Mouse (Mus musculus) ES-Bruce4 (cell line): ENCODE results near the gene Cfap70. TPM values are rescaled to one million over a fixed set of nuclear protein-coding genes. Genes with fewer than 3 reads are reported as not detected.

Source experiments
- H3K27ac ChIP-seq: 2 replicates; pipeline ENCODE4 v1.5.1; 2012; ENCODE audit warnings: low read length, inconsistent platforms; ENCODE audit not compliant: insufficient read depth
- H3K27me3 ChIP-seq: 2 replicates; pipeline ENCODE4 v1.6.1; 2012; ENCODE audit warnings: mild to moderate bottlenecking, low read length, inconsistent platforms; ENCODE audit not compliant: control insufficient read depth, poor library complexity, insufficient read depth, severe bottlenecking
- H3K36me3 ChIP-seq: 2 replicates; pipeline ENCODE4 v1.6.1; 2012; ENCODE audit warnings: inconsistent platforms, mild to moderate bottlenecking, low read length, moderate library complexity; ENCODE audit not compliant: control insufficient read depth, poor library complexity, insufficient read depth, severe bottlenecking
- H3K4me1 ChIP-seq: one replicate; pipeline ENCODE4 v1.8.1; 2011; ENCODE audit warnings: low read length; ENCODE audit not compliant: control insufficient read depth, insufficient read depth
- H3K4me3 ChIP-seq: 2 replicates; pipeline ENCODE4 v1.5.1; 2011; ENCODE audit warnings: low read depth, mild to moderate bottlenecking, low read length
- H3K9ac ChIP-seq: 2 replicates; pipeline ENCODE4 v1.6.1; 2012; ENCODE audit warnings: low read depth, mild to moderate bottlenecking, inconsistent platforms; ENCODE audit not compliant: poor library complexity, severe bottlenecking
- H3K9me3 ChIP-seq: replicated peaks from 2 replicates; pipeline ENCODE4 v1.6.1; 2012; ENCODE audit warnings: mild to moderate bottlenecking, low read length, inconsistent platforms; ENCODE audit not compliant: control insufficient read depth, poor library complexity, insufficient read depth, severe bottlenecking
- CTCF ChIP-seq: IDR thresholded peaks from one replicate; pipeline ENCODE4 v1.8.1; 2011; ENCODE audit warnings: low read depth, low read length
- EP300 ChIP-seq: IDR thresholded peaks from 2 replicates; pipeline ENCODE4 v1.6.1; 2011; ENCODE audit warnings: low read depth, low read length; ENCODE audit not compliant: insufficient read depth
- POLR2A ChIP-seq: IDR thresholded peaks from one replicate; pipeline ENCODE4 v1.8.1; 2011; ENCODE audit warnings: low read length; ENCODE audit not compliant: insufficient read depth
- polyA plus RNA-seq: library from polyadenylated mRNA; stranded (reverse); fragments of >200 nt; gene quantifications from 2 replicates; pipeline ENCODE4 v1.2.4, GENCODE M21; 2011; ENCODE audit warnings: low read depth; ENCODE audit not compliant: missing spikeins, insufficient read depth, insufficient read length

The Cfap70 gene
- polyA plus RNA-seq, 1 experiment: 2.1 TPM

GRCm38 (mm10) chr14:20388441-20389129 is 63.4 kb downstream of the Cfap70 start, which contains the start of gene Dnajc9:
Gene Dnajc9 (minus strand): TSS chr14:20388910.
- Histone ChIP-seq H3K27ac (peak within 1 kb of the TSS; percentile 10), H3K9ac (peak within 1 kb of the TSS; percentile 79), H3K36me3 (peaks cover 43% of the 10 kb centered on the region), H3K4me3 (peak within 1 kb of the TSS; percentile 96), H3K4me1 (no peaks in the 10 kb centered on the region), H3K9me3 (no peaks in the 10 kb centered on the region), H3K27me3 (no peaks in the 10 kb centered on the region)
- TF ChIP-seq CTCF: no peak
- TF ChIP-seq POLR2A: no peak
- peak; percentile 30; the same call in 1 of the 2 replicates for TF ChIP-seq EP300

GRCm38 (mm10) chr14:20379753-20380430 is 72.1 kb downstream of the Cfap70 start:
- H3K9me3 ChIP-seq: no peaks in the 10 kb centered on the region
- no peaks in the 10 kb centered on the region for H3K4me1 ChIP-seq
- H3K27me3 ChIP-seq: no peaks in the 10 kb centered on the region
- H3K9ac ChIP-seq: no peak overlapping the region
- H3K27ac ChIP-seq: no peak overlapping the region
- TF ChIP-seq CTCF (no peak), POLR2A (no peak), EP300 (no peak)
- H3K4me3 ChIP-seq: no peak overlapping the region
- 0 out of 2 replicates have a peak, but pooled peaks cover 2% of the 10 kb centered on the region for H3K36me3 ChIP-seq

- 0 out of 2 replicates have a peak, but pooled peaks cover 2% of the 10 kb centered on the region for H3K36me3 ChIP-seq
- H3K27me3 ChIP-seq: no peaks in the 10 kb centered on the region
- H3K27ac ChIP-seq: no peak overlapping the region
- H3K4me3 ChIP-seq: no peak overlapping the region
- no peak overlapping the region for H3K9ac ChIP-seq
- no peaks in the 10 kb centered on the region for H3K4me1 ChIP-seq
- TF ChIP-seq EP300: no peak
- no peak for TF ChIP-seq POLR2A
- no peak for TF ChIP-seq CTCF
- peaks cover 2% of the 10 kb centered on the region; the same call in 1 of the 2 replicates for H3K9me3 ChIP-seq
Measured at GRCm38 (mm10) chr14:20379087-20379640, 72.9 kb downstream of the Cfap70 start.

GRCm38 (mm10) chr14:20378313-20379061 is 73.5 kb downstream of the Cfap70 start:
- H3K9me3 ChIP-seq: peaks cover 5% of the 10 kb centered on the region; the same call in 1 of the 2 replicates
- peak; percentile 67 for TF ChIP-seq CTCF
- no peak for TF ChIP-seq EP300
- no peak for TF ChIP-seq POLR2A
- H3K9ac ChIP-seq: no peak overlapping the region
- H3K36me3 ChIP-seq: no peaks in the 10 kb centered on the region
- no peak overlapping the region for H3K4me3 ChIP-seq
- H3K27ac ChIP-seq: no peak overlapping the region
- no peaks in the 10 kb centered on the region for H3K4me1 ChIP-seq
- H3K27me3 ChIP-seq: no peaks in the 10 kb centered on the region

- Histone ChIP-seq H3K27ac (no peak overlapping the region), H3K36me3 (no peaks in the 10 kb centered on the region), H3K9ac (no peak overlapping the region), H3K27me3 (no peaks in the 10 kb centered on the region), H3K4me3 (no peak overlapping the region), H3K9me3 (peaks cover 7% of the 10 kb centered on the region; the same call in 1 of the 2 replicates), H3K4me1 (no peaks in the 10 kb centered on the region)
- TF ChIP-seq POLR2A (no peak), CTCF (no peak)
Measured at GRCm38 (mm10) chr14:20377112-20377521, 74.9 kb downstream of the Cfap70 start.
